Mouse (Mus musculus): ENCODE results near the gene B3galt4. TPM values are rescaled to one million over a fixed set of nuclear protein-coding genes. Genes with fewer than 3 reads are reported as not detected.

Gene B3galt4
- total RNA-seq, 4 experiments from 2014 or later = 6.9 to 8.7 (median 7.6) TPM

DNA sequence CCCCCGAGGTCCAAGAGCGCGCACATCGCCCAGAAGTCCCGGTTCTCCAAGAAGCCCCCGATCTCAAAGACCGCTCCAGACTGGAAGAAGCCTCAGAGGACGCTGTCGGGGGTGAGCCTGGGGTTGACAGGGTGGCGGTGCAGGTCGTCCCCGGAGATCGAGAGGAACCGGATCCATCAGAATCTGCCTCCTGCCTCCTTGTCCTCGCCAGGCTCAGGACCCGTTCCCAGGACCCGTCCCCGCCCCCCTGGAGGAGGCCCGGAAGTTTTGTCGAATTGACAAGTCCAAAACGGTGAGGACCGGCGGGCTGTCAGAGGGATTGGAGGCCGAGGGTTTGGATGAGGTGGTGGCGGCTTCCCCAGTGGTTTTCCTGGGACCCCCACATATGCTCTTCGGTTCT lies 10.3 kb downstream of the B3galt4 start:
- no peak for DNase-seq

DNA sequence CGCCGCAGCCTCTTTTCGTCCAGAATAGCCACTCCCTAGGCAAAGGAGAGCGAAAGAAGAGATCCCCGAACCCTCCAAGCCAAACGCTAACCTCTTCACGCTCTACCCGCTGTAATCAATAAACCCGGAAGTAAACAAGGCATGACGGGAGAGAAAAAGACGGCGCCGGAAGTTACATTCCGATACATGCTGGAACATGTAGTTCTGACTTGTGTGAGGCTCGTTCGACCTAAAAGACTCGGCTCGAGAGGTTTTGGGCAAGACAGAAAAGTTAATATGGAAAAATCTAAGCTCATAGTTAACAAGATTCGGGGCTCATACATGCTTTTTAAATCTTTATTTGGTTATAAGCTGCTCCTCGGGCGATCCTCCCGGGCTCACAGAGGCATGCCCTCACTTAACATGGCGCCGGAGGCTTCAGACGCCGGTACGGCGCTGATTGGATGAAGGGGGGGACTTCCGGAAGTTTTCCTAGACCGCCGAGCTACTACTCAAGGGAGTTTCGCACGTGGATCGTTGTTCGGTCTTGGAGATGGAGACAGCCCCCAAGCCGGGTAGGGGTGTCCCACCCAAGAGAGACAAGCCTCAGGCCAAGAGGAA lies 11.0 kb downstream of the B3galt4 start, which contains the start of the genes Pfdn6 and Wdr46:
Gene Pfdn6 (minus strand): TSS at position 138 of the 600 bp plus-strand sequence.
Gene Wdr46 (plus strand): TSS at position 455 of the 600 bp plus-strand sequence.
- DNase-seq = no peak

DNA sequence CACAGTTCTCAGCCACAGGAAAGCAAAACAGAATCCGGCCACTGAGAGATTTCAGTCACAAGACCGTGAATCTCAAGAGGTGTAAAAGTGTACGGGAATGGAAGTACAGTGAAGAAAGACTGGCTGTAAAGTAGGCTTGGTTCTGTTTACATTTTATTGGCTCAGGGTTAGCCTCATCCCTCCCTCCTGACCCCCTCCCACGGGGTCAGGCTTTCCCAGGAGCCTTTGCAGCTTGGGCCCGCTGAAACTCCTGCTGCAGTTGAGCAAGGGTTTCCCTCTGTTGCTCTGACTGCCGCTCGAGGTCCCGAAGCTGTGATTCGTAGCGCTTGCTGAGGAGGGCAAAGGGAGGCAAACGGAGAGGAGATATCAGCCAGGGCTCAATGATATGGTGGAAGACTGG lies 12.5 kb downstream of the B3galt4 start:
- no peak for DNase-seq

DNA sequence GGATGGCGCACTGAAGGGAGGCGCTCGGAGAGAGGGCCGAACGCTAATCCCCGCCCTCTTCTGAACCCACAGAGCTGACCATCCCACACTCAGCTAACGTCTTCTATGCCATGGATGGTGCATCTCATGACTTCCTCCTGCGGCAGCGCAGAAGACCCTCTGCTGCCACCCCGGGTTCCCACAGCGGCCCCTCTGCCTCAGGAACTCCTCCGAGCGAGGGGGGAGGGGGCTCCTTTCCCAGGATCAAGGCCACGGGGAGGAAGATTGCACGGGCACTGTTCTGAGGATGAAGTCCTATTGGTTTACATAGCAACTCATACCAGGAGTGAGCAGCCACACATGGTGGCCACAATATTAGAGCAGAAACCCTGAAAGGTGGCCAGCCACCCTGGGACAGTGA lies 14.3 kb downstream of the B3galt4 start:
- no peak for DNase-seq

DNA sequence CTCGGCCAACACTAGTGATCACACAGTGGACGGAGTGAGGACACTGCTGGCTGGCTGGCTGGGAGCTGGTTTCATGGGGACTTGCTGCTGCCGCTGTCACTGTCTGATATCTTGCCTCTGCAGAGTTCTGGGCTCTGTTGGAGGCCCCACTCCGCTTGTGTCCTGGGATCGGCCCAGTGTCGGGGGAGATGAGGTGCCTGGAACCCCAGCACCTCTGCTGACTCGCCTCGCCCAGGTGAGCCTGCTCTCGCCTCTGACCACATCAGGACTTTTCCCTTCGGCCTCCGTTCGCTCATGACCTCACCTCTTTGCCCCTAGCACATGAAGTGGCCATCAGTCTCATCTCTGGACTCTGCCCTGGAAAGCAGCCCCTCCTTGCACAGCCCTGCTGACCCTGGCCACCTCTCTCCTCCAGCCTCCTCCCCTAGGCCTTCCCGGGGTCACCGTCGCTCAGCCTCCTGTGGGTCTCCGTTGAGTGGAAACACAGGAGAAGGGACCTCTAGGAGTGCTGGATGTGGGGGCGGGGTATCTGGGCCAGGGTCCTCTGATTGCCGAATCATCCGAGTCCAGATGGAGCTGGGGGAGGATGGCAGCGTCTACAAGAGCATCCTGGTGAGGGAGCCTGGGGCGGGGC lies 15.7 kb downstream of the B3galt4 start:
- DNase-seq = no peak

DNA sequence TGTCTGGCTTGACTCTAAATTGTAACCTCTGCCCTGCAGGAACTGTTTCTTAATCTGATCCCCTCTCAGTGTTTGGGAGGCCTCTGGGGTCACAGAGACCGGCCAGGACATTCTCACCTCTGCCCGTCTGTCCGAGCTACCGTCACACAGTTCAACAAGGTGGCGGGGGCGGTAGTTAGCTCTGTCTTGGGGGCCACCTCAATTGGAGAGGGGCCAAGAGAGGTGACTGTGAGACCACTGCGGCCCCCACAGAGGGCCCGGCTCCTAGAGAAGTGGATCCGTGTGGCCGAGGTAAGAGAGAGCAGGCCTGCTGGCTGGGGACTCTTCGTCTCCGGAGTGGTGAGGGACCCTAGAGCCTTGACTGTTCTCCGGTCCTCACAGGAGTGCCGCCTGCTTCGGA lies 18.3 kb downstream of the B3galt4 start:
- no peak for DNase-seq

DNA sequence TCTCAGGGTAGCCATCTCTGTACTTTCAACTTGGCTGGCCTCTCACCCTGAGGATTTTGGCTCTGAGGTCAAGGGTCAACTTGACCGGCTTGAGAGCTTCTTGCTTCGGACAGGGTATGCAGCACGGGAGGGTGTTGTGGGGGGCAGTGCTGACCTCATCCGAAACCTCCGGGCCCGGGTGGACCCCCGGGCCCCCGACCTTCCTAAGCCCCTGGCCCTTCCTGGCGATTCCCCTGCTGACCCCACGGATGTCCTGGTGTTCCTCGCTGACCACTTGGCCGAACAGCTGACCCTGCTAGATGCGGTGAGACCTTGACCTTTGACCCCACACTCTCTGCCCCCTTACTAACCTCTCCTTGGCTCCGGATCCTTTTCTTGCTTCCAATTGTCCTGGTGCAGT lies 18.8 kb downstream of the B3galt4 start:
- DNase-seq = no peak

DNA sequence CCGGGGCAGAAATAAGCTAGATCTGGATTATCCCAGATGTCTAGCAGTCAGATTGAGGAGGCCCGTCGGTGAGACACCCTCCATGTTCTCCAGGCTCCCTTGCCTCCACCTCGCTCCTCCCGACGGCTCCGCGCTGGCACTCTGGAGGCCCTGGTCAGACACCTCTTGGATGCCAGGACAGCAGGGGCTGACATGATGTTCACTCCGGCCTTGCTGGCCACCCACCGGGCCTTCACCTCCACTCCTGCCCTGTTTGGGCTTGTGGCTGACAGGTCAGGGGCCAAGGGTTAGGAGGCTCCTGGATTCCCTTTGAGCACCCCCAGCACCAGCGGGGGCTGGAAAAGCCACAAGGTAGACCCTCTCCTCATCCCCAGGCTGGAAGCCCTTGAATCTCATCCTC lies 19.3 kb downstream of the B3galt4 start:
- no peak for DNase-seq

DNA sequence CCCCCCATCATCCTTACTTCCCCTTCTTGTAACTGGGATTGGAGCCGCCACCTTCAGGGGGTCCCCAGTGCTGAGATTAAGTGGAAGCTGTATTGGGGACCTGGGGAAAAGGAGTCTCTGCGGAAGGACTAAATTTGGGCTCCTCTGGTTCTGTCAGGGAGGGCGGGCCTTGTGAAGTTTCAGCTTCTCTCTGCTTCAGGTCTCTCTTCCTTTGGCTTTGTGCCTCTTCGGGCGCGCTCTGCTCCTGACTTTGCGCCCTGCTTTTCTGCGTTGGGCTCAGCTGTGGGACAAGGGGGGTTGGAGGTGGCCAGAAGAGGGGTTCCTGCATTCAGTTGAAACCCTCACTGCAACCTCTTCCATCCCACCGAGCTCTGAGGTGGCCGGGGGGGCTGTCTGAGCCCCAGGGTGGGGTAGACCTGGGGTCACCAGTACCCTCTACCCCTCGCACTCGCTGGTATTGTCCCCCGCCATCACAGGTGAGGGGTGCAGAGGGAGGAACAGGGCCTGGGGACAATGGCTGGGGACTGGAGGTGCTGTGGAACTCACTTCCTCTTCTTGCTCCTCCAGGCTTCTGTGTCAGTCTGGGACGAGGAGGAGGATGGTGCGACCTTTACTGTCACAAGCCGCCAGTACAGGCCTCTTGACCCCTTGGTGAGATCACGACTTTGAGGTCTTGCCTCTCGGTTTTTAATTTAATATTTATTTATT lies 20.0 kb downstream of the B3galt4 start:
- no peak for DNase-seq

DNA sequence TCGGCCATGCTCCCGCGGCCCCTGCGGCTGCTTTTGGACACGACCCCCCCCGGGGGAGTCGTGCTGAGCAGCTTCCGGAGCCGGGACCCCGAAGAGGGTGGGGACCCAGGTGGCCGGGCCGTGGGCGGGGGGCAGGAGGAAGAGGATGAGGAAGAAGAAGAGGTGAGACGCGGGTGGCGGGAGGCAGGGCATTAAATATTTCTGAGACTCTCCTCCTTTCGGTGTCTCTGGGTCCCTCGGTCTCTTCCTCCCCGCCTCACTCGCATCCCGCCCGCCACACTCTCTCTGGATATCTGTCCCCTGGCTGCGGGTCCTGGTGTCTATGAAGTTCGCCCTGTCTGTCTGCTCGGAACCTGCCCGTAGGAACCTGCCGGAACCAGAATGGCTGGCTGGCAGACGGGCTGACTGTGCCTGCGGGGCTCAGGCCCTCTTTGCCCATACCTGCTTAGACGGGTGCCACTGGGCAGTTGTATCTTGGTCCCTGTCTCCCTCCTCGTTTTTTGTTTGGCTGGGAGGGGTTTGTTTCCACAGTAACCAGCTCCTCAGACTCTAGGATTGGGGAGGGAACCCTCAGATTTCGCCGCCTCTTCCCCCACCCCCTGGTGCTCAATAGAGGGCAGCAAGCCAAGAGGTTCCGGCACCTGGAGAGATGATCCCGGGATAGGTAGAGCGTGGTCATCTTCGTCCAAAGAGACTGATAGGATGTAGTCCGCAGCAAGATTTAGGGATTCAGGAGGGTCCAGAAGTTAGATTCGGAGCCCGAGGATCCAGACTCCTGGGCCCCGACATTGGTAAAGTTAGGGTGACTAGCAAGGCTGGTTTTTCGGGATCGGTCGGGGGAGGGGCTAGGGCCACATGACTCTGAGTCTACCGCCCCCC lies 20.8 kb downstream of the B3galt4 start:
- peak; percentile 72 for DNase-seq

DNA sequence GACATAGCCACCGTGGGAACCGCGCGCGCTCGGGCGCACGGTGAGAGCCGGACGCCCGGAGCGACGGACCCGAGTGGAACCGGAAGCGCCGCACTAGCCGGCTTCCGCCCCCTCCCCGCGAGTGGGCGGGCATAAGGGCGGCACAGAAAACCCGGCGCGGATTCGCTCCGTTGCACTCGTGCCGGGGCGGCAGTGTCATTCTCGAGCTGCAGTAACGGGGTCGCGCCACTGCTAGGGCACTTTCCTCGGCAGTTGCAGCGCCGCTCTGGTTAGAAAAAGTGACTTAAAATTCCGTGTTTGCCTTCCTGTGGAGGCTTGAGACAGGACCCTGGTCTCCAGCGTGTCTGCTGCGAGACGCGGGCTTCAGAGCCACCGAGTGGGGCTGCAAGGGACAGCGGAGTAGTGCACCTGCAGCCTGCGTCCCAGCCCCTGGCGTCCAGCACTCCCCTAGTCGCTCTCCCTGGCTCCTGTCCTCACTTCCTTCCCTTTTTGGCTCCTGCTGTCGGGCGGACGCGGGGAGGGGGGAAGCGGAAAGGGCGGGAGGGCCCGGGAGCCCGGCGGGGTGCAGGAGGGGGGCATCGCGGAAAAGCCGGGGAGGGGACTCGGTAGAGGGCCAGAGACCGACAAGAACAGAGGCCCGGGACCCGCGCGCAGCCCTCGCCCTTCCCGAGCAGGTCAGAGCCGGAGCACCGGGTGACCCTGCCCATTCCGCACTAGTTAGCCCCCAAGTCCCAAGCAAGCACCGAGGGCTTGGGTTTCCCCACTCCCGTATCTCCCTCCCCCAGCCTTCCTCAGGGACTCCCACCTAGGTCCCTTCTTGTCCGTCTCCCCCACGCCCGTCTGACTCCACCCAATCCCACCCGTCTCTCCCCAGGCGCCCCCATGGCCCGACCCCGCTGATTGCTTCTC lies 21.7 kb downstream of the B3galt4 start, which contains the start of gene Rgl2:
Gene Rgl2 (plus strand): TSS at position 173 of the 909 bp plus-strand sequence.
- peak; percentile 80 for DNase-seq

DNA sequence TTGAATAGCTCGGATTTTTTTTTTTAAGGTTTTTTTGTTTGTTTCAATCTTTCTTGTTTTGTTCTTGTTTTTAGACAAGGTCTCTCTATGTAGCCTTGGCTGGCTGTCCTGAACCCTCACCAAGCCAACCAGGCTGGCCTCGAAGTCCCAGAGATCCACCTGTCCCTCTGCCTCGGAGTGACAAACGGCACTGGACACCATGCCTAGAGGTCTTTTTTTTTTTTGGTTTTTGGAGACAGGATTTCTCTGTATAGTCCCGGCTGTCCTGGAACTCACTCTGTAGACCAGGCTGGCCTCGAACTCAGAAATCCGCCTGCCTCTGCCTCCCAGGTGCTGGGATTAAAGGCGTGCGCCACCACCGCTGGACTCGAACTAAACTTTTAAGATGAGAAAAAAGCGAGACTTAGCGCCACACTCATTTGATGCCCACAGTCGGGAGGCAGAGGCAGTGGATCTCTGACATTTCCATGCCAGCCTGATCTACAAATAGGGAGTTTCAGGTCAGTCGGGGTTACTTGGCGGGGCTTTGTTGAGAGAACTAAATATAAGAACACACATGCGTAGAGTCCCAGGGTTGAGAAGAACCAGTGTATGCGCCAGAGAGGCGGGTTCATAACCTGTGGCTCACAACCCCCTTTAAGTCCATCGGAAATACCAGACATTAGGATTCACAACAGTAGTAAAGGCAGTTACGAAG lies 22.9 kb downstream of the B3galt4 start:
- no peak for DNase-seq

DNA sequence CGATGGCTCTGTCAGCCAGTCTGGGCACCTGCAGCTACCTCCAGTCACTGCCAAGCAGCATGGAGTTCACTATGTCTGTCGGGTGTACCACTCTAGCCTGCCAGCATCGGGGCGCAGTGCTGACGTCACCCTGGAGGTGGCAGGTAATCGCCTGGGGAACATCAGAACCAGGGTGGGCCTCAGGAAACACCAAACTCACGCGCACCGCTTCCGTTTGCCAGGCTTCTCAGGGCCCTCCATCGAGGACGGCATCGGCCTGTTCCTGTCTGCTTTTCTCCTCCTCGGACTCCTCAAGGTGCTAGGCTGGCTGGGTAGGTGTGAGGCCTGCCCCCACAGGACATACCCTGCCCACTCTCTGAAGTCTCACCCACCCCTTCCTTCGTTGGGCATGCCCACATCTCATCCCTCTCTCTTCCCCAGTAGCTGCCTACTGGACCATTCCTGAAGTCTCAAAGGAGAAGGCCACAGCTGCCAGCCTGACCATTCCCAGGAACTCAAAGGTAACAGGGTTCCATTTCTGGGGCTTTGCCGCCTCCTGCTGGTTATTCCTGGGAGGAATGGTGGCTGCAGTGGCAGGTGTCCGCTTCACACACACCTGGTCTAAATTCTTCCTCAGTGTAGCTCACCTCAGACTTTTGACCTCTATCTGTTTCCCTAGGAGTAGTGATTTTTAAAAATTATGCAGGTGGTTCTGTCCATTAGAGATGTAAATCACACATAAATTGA lies 24.9 kb downstream of the B3galt4 start:
- DNase-seq = no peak

DNA sequence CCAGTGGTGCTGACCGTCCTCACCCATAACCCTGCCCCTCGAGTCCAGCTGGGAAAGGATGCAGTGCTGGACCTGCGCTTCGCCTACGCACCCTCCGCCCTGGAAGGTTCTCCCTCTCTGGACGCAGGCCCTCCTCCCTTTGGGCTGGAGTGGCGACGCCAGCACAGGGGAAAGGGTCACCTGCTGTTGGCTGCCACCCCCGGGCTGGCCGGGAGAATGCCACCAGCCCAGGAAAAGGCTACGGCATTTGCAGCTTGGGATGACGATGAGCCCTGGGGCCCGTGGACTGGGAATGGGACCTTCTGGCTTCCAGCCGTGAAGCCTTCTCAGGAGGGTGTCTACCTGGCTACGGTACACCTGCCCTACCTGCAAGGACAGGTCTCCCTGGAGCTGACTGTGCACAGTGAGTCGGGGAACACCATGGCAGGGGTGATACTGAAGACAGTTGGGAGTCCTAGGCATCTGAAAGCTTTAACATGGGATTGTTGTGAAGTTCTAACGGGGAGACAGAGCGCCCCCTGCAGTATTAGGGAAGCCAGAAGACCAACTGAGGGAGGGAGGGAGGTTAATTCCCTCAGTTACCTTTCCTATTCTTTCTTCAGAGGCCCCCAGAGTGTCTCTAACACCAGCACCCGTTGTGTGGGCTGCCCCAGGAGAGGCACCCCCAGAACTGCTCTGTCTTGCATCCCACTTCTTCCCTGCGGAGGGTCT lies 25.7 kb downstream of the B3galt4 start:
- no peak for DNase-seq

DNA sequence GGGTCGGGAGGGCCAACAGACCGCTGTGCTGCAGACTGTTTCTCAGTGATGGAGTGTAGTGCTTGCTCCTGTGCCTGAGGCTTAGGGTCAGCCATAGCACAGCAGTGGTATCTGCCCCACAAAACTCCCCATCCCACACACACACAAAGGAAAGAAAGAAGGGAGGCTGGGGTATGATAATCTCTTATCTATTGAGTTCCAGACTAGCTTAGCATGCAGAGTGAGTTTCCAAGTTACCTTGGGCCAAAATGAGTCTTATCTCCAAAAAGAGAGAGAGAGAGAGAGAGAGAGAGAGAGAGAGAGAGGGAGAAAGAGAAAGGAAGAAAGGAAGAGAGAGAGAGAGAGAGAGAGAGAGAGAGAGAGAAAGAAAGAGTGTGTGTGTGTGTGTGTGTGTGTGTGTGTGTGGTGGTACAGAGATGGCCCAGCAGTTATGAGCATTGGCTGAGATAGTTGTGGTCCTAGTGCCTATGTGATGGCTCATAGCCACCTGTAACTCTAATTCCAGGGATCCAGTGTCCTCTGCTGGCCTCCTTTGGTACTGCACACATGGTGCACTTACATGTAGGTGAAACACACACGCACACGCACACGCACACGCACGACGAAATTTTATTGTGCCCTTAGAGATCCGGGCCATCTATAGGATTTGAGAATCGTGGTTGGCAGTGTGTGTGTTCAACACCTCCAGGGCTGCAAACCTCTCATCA lies 26.6 kb downstream of the B3galt4 start:
- no peak for DNase-seq

DNA sequence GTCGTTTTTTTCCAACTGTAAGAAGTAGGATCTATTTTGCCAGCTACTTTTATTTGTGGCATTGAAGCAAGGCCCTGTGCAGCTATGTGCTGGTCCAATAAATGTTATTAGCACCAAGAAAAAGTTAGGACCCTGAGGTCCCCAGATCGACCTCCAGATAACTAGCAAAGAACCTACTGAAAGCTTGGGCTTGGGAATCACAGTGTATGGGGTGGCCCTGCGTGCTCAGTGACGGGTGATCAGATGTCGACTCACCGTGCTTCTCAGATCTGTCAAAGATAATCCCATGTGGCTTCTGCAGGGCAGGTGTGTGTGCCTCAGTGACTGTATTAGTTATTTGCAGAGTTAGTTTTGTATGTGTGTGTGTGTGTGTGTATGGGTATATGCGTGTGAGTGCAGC lies 29.9 kb downstream of the B3galt4 start:
- no peak for DNase-seq

DNA sequence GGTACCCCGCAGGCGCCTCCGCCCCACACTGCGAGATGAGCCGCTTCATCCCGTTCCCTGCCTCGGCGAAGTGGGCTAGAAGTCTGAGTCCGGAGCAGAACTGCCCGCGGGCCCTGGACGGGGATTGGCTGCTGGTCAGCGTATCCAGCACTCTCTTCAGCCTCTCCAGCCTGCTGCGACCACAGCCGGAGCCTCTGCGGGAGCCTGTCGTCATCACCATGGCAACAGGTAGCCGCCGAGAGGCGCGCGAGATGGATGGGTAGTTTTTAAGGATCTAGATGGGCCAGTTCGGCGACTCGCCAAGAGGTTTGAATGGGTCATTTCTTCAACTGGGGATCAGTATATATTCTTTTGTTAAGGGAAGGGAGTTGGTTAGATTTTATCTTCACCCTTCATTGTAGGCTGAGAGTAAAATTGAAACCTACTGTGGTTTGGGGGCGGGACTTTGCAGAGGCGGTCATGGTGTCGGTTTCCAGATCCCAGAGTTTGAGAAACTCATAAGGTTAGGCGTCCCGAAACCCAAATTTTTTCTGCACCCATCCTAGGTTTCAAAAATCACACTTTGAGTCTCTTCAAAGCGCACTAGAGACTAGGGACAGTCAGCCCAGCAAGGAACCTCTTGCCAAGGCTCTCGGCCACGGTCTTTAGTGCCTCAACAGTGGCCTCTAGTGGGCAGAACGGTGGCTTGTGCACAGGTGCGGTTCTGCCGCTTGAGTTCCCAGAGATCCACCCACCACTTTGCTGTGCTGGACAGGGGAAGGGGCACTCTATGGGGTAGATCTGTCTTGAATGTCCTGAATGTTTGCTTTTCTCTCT lies 30.8 kb downstream of the B3galt4 start:
- peak; percentile 79 for DNase-seq
